Mouse (Mus musculus): ENCODE data around the gene Krt78.

The Krt78 gene

GRCm38 (mm10) chr15:101970536-101970935 is 16.4 kb upstream of the Krt78 start:
- no peak for DNase-seq (ENCODE audit: low spot score)

DNA sequence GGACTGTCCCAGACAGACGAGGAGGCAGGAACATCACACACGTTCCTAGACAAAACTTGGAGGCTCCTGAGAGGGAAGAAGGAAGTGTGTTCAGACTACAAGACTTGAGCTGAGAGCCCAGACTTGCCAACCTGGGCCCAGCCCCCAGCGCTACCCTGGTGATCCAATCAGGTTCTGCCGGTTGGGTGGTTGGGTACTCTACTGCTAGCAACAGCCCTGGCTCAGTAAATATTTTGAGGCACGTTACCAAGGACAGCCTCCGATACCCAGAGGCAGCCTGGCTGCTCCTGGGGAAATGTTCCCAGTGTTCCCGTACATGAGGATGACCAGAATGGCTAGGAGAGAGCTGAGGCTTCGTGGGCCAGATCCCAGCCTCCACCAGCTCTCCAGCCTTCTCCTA is 12.7 kb upstream of the Krt78 start:
- DNase-seq (ENCODE audit: low spot score) = no peak

DNA sequence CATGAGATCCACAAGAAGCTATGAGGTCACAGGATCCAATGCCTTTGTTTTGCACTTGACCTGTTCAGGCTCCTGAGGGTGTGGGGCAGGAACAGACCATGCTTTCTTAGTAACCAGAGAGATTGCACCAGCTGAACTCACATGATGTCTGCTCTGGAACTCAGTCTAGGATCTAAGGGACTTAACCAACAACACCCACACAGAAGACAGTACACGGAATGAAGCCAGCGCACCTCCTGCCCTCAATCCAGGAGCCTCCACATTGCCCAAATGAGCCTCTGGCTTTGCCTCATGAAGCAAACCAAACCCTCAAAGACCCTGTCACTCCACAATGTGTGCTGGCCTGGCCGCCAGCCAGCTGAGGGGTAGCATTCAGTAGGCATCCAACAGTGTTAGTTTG is 4.8 kb upstream of the Krt78 start:
- DNase-seq (ENCODE audit: low spot score) = no peak

GRCm38 (mm10) chr15:101952733-101953474 is 1.2 kb downstream of the Krt78 start:
- DNase-seq (ENCODE audit: low spot score) = no peak

GRCm38 (mm10) chr15:101945430-101945829 is 8.7 kb downstream of the Krt78 start:
- DNase-seq (ENCODE audit: low spot score) = no peak

- DNase-seq (ENCODE audit: low spot score) = no peak
Measured at GRCm38 (mm10) chr15:101941948-101942347, 12.1 kb downstream of the Krt78 start.

- no peak for DNase-seq (ENCODE audit: low spot score)
Measured at GRCm38 (mm10) chr15:101940274-101940829, 13.7 kb downstream of the Krt78 start, which contains the start of gene Krt79. Gene Krt79, minus strand, starts transcription at chr15:101940324.

DNA sequence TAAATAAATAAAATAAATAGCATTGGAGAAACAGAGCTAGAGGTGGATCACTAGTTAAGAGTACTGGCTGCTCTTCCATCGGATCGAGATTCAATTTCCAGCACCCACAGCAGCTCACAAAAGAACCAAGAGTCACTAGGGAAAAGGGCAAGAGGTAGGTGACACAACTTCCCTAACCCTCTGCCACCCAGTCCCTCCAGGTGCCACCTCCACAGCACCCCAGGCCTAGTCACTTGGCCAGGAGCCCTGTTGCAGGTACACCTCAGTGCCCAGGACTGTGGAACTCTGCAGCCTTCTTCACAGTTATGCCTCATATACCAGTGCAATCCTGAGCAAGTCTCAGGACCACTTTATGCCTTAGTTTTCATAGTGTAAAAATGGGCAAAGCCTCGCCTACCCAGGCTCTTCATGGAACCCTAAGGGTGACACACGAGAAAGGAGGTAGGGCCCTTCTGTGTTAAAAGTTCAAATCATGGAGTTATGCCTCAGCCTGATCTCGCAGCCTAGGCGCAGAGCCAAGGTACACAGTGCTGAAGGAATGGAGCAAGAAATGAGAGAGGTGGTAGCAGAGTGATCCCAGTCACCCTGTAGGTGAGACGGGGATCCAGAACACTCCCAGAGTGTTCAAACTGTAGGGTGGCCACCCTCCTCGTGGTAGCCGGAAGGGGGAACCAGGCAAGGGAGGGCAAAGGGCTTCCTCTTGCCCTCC is 15.3 kb downstream of the Krt78 start:
- no peak for DNase-seq (ENCODE audit: low spot score)

GRCm38 (mm10) chr15:101933024-101933423 is 21.1 kb downstream of the Krt78 start:
- no peak for DNase-seq (ENCODE audit: low spot score)

- DNase-seq (ENCODE audit: low spot score) = no peak
Measured at GRCm38 (mm10) chr15:101929666-101930065, 24.4 kb downstream of the Krt78 start.

GRCm38 (mm10) chr15:101929087-101929486 is 25.0 kb downstream of the Krt78 start:
- no peak for DNase-seq (ENCODE audit: low spot score)

DNA sequence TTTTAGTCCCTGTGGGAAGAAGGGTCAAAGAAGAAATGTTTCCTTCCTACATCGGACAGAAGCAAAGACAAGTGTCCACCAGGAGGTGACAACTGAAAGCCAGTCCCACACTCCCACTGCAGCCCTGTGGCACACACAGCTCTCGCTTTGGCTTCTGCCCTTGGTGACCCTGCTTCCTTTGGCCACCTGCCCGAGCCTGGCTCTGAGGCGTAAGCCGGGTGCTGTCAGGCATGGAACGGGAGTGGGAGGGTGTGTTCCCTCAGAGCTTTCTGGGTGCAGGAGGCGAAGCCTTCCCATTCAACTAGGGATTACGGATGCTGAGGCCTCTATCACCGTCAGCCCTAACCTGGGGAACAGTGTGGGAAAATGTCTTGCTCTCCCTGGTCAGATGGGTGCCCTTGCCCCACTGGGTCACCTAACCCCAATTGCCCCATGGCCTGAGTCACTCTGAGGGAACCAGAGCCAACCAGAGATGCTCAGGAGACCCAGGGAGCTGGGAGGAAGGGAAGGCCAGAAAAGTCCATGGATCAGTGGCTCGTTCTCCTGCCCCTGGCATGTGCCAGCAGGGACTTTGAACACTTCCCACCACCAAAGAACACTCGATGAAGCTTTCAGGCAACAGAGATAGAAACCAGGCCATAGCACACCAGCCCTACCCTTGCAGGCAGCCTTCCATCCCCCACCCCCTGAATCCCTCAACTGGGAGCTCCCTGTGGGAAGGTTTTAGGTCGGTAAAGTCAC is 26.6 kb downstream of the Krt78 start:
- no peak for DNase-seq (ENCODE audit: low spot score)

GRCm38 (mm10) chr15:101925041-101925440 is 29.0 kb downstream of the Krt78 start:
- no peak for DNase-seq (ENCODE audit: low spot score)

- no peak for DNase-seq (ENCODE audit: low spot score)
Measured at GRCm38 (mm10) chr15:101924635-101925034, 29.5 kb downstream of the Krt78 start, which contains the start of gene Krt4. Gene Krt4, minus strand, starts transcription at chr15:101924735.

GRCm38 (mm10) chr15:101922296-101922695 is 31.8 kb downstream of the Krt78 start:
- no peak for DNase-seq (ENCODE audit: low spot score)

DNA sequence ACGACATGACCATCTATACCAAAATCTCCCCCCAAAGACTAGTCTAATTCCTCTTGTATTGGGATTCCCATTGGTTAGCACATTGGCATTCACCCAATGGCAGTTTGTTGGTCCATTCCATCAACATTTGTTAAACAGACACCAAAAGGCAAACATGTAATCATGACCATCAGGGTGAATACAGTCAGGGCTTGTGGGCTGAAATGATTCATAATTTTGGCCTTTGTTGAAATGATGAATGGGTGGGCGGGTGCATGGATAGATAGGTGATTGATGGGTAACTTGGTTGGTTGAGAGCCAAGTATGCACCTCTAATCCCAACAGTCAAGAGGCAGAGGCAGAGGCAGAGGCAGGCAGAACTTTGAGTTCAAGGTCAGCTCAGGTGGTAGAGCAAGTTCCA is 38.0 kb downstream of the Krt78 start:
- no peak for DNase-seq (ENCODE audit: low spot score)

- DNase-seq (ENCODE audit: low spot score) = no peak
Measured at GRCm38 (mm10) chr15:101904849-101905248, 49.2 kb downstream of the Krt78 start.

GRCm38 (mm10) chr15:101902171-101903149 is 51.6 kb downstream of the Krt78 start:
- no peak for DNase-seq (ENCODE audit: low spot score)
